Mouse (Mus musculus): ENCODE results near the gene Stk39.

Stk39 gene

DNA sequence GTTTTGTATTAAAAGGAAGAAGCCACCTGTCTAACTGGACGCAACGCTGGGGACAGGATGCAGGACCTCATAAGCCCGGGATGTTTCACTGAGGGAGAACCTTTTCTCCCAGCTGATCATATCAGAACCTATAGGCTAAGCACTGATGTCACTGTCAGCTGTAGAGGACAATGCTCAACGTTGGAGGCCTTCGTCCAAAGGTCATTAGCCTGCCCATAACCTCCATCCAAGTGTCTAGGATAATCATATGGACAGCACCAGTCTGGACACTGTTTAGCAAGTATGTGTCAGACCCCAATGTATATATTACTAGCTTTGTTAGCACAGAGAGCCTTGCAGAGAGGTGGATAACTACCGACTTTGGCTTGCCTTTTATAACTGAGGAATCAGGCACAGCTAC is 51.8 kb downstream of the Stk39 start:
- DNase-seq (ENCODE audit: low read depth): no peak

DNA sequence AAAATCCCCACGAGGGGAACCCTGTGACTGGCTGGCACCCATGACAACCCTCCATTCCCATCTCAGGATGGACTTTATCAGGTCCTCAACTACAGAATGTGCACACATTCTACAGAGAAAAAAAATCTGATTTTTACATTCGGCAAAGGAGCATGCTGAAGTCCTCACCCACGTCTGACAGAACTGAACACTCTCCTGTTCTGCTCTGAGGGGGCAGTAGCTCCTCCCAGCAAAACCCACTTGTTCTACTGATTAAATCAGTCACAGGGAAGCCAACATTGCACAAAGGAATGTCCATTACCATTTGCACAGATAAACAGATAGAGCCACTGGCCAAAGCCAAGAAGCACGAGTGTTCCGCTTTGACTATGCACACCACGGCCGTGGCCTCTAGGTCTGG is 52.3 kb downstream of the Stk39 start:
- DNase-seq (ENCODE audit: low read depth): no peak

DNA sequence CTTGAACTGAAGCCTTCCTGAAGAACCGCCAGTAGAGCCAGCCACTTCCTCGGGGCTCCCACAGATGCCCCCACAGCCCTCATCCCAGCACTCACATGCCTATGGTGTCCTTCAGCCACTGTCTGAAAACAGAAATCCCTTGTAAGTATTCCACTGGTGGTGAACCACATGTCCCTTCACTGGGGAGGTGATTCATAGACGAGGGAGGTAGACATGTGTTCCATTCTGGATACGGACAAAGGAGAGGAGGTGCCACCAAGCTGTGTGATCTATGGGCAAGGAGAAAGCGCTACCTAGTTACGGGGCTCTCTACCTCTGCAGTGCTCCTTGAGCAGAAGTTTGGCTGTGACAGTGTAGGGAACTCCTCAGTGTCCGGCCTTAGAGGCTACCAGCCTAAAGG is 52.9 kb downstream of the Stk39 start:
- no peak for DNase-seq (ENCODE audit: low read depth)

DNA sequence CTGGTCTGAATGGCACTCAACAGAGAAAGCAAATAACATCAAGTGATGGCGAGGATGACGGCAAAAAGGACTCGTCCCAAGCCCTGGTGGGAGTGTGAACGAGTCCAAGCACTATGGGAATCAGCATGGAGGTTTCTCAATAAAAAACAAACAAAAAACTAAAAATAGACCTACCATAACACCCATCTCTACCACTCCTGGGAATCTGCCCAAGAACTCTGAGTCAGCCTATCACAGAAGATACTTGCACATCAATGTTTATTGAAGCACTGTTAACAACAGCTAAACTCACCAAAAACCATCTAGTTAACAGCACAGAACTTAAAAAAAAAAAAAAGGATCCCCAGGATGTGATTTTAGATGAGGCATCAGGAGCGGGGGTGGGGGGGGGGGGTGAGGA is 55.0 kb downstream of the Stk39 start:
- DNase-seq (ENCODE audit: low read depth): peak; percentile 90

DNA sequence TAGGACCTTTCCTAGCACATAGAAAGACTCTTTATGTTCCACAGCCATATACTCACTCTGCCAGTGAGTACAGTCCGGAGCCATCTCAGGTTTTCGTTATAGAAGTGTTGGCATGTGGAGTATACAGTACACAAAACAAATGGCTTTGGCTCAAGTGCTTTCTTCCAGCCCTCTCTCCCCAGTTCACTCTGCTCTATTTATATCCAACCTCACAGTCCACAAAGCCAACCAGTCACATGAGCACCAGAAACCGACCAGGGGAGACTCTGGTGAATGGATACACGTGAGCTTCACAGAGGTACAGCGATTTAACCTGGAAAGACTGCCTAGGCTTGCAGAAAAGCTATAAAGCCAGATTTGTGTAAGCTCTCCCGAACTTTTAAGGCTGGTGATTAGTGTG is 56.4 kb downstream of the Stk39 start:
- no peak for DNase-seq (ENCODE audit: low read depth)

DNA sequence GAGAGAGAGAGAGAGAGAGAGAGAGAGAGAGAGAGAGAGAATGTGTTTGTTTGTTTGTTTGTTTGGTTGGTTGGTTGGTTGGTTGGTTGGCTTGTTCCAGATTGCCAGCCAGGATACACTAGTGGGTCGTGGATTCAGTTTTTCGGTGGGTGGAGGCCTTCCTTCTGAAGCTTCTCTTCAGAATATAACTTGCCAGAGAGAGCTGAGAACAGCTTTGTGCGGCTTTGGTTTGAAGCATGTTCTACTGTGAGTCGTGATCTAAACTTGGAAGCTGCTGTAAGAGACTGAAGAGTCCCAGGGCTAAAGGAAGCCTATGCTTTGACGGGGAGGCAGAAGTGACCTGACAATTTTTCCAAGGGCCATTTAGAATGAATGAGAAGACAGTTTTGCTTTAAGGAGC is 59.9 kb downstream of the Stk39 start:
- peak; percentile 41 for DNase-seq (ENCODE audit: low read depth)

DNA sequence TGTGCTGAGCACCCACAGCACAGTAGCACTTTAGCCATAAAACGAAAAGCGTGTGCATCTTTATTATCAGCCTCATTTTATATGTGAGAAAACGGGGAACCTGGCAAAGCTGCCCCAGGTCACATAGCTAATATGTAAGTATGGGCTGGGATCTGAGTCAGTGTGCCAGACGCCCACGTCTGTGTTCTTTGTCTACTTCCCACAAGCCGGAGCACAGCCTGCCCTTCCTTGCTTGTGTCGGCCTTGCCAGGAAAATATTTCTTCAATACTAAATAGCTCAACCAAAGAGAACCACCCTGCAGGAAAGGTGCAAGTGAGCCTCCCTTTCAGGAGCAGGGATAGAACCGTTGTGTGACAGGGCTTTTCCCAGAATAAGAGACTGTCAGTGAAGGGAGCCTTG is 60.9 kb downstream of the Stk39 start:
- DNase-seq (ENCODE audit: low read depth): no peak

DNA sequence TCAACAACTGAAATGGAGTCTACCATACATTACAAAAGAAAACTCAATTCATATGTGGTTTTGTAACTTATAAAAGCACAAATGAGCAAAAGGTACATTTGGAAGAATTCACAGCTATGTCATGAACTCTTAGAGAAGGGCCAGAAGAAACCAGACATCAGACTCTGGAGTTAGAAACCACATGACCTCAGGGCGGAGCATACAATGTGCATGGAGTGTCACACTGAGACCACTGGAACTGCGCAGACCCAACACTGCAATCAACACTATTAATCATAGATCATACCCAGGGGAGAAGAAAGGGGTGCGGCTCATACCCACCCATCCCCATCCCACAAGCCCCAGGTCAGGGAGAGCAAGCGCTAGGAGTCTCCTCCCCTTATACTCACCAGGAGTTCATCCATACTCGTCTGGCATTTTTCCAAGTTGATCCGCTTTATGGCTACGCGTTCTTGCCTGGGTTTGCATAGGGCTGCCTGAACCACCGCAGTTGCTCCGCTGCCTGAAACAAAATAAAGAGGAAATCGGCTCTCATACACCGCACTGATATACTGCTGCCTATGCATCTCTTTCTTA is 62.3 kb downstream of the Stk39 start:
- DNase-seq (ENCODE audit: low read depth): no peak

DNA sequence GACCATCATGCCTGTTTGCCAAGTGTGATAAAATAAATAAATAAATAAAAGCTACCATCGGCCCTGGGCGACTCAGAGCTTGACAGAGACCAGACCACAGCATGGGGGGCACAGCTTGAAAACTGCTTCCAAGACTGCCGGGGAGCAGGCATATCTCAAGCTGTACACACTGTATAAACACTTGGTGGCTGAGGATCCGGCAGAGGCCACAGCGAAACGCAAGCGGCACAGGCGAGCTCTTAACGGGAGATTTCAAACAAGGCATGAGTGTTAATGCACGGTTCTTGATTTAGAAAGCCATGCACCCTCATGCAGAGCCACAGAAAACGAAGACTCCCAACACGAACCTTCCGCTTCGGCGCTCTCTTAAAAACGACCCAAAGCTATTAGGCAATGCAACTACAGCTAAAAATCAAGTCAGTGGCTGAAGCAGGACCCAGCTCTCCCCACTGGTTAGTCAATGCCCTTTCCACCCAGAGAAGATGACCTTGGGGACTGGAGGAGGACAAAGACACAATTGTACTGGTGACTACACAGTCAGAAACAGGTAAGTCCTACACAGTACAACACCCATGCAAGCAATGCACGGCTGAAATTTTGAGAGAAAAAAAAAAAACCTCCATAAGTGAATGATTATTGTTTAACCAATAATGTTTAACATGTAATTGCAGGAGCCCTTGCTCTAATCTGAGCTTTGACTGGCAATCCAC is 63.6 kb downstream of the Stk39 start:
- DNase-seq (ENCODE audit: low read depth): no peak

DNA sequence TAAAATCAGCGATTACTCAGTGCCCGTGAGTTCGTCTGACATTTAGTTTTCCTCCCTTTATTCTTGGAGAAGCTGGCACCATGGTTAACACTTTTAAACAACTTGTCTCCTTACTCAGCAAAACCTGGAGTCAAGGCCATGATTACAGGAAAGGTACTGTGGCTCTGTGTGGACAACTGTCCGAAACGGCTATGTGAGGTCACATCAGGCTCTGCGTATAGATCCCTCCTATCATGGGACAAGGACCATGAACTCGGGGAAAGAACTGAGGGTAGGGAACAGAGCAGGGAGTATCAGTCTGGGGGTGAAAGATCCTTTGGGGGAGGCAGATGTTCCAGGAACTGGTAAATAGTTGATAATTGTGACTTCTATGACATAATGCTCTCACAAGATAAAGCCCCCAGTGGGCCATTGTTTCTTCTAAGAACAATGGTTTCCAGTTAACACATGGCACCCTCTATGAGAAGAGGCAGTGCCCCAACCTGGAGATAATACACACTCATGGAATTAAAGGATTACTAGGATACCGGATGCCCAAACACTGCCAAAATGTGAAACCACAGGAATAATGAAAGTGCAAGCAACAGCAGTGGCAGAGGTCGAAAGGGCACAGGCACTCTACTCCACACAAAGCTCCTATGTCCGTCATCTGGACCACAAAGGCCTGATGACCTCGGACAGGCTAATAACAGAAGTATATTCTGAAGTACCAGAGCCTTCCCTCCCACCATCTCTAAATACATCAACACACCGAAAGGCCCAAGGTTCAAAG is 64.7 kb downstream of the Stk39 start:
- no peak for DNase-seq (ENCODE audit: low read depth)

DNA sequence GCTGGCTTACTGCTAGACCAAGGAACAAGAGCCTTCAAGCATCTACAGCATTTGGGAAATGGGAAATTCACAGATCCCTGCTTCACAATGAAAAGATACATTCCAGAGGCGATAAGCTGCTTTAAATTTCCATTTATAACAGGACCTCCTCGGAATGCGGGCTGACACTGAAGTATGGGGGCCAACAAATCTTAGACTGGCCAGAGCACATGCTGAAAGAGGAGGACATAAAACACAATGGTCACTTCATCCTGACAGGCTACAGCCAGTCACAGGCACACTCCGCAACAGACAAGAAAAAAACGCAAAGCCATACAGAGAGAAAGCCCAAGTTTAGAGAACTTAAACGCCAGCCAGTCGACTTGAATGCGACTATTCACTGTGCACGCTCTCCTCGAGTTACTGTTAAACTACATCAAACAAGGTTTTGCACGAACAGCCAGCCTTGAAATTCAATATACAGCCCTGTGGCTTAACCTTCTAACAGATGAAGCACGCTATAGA is 65.4 kb downstream of the Stk39 start:
- DNase-seq (ENCODE audit: low read depth): no peak

DNA sequence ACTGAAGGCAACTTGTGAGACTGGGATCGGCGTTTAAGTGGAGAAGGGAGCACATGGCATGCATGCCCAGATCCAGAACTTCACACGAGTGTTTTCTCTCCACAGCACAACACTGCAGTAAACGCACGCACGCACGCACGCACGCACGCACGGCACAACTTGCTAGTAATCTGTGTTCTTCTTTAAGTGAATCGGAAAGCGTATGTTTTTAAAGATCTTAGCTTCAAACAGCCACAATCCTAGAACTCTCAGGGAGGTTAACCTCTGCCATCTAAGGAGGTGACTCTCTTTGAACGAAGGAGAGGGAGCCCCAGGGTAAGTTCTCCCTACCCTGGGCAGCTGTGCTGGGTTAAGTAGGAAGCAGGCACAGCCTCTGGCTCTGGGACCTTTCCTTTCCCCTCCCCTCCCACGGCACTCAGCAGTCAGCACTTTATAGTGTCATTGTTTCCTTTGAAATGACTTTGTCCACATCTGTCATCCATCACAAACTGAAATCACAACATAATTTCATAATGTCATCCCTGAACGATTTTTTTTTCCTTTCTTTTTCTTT is 66.8 kb downstream of the Stk39 start:
- DNase-seq (ENCODE audit: low read depth): no peak

DNA sequence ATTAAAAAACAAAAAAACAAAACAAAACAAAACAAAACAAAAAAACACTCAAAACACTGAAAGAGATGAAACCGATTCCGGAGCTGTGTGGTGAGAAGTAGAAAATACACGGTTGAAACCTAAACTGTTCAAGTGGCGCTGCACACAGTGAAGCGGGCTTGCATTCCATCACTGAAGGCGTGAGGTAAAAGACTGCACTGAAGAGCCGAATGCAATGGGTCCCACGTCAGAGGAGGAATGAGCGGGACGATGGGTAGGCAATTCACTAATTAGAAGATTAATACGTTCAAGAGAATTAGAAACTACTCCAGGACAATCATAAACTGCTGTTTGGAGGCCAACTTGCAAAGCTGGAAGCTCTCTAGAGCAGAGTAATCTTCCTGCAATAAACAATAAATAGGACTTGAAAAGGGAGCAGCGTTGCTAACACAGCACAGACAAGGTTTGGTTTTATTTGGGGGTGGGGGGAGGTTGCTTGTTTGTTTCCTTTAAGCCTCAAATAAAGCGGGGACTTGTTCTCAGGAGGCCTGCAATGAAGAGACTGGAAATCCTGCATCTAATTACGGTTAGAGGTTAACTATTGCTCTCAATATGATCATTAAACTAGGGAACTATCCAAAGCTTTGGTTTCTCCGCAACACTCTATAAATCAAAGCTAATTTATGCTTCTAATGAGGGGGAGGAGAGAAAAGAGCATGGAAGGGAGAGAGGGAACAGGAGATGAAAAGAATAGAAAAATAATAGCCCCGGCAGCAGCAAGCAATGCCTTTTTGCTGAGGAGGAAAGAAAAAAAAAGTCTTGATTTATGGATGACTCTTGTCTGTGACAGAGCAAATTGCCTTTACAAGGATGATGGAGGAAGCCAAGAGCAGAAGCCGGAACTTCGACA is 67.5 kb downstream of the Stk39 start:
- no peak for DNase-seq (ENCODE audit: low read depth)

DNA sequence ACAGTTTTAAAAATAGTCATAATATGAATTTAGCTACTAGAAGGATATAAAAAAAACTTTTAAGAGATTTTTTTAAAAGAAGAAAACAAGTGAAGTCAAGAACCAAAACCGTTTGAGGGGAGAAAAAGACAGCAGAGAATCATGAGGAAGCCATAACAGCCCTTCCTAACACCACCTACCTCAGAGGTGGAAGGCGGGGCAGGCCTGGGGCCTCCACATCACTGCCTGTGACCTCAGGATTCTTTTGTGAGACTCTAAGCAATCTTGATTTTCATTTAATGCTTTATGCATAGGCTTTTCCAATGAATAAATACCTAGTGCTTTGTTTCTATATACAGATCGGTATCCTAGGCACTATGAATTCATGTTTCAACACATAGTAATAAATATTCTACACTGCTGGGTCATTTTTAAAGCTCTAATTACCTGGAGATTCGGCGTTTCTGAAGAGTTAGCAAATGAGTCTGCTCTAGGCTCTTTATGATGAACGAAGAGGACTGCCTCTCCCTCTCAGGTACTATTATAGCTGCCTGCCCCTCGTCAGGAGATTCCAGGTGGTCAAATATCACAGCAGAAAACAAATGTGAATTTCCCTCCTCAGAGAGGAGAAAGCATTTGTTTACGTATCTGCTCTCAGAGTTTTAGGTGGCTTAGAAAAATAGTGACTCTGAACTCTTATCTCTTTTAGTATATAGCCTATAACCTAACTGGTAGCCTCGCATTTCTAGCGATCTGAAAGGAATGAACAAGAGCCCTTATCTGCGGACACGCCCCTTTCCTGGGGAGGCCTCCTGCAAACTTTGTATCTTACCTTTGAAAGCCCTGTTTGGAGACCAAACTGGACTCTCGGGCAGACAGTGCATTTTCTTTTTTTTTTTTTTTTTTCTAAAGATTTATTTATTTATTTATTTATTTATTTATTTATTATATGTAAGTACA is 78.2 kb downstream of the Stk39 start:
- DNase-seq (ENCODE audit: low read depth): no peak

DNA sequence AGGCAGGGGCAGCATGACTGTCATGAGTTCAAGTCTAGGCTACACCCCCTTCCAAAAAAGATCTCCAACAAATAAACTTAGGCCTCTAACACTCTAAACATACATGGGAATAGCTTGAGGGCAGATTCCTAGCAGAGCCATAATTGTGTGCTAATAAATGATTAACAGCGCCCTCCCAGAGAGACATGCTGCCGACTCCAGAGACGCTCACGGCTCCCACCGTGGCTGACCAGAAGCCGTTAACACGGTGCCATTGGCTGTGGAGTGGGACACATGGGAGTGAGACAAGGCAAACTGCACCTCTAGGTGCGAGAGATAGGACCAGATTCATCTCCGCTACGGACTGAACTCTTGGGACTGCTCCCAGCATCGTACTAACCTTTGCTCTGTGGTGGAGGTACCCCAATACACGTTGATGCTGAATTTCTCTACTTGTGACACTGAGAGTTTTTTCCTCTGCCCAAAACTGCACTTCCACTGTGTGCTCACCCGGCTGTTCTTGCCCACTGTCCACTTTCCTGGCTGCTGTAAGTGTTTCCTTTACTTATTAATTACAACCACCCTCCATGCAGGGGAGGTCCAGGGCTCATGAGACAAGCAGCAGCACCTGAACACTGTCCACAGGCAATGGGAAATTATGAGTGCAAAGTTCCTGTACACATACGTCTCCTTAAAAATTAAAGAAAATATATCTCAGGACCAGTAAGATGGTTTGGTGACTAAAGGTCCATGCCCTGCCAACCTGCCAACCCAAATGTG is 84.1 kb downstream of the Stk39 start:
- no peak for DNase-seq (ENCODE audit: low read depth)

DNA sequence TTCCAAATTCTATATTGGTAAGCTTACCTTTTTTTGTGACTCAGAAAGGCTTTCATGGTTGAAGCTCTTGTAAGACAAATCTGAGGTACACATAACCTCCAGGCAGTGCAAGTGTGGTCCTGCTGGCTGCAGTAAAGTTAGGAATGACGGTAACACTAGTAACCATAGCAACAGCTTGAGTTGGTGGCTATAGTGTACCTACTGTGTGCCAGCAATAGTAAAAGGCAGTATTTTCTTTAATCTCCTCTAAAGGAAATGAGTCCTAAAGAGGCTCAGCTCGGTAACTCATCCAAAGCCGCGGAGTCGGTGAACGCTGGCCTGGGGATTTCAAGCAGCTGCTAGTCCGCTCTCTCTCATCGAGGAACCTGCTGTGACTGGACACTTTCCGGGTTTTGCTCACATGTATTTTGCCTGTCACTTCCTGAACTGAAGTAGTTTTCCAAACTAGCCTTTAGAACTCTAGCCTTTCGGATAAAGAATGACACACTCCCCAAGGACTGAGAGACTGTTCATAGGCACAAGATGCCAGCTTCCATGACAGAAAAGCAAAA is 85.7 kb downstream of the Stk39 start:
- DNase-seq (ENCODE audit: low read depth): no peak

DNA sequence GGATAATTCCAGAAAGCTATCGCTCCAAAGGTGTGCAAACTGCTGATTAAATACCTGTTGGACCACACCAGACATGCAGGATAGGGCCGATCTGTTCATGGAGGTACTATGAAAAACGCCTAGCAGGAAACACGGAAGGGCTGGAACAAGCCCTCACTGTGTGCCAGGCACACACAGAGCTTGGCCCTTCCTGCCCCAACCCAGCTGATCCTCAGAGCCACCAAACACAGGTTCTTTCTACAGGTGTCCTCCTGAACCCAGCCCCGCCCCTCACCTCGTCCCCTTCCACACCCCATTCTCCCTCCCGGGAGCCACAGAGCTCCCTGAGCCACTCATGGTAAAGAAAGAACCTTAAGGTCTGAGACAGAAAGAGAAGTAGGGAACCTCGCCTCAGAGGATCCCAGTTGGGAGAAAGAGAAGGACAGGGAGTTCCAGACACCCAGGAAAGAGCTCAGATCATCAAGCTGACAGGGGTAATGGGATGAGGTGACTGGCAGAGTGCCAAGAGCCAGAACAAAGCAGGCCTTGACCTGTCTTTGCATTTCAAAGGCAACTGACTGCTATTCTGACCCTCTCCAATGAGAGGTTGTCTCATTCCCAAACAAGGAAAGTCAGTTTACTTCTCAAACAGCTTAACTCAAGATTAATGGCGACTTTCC is 86.3 kb downstream of the Stk39 start:
- no peak for DNase-seq (ENCODE audit: low read depth)

DNA sequence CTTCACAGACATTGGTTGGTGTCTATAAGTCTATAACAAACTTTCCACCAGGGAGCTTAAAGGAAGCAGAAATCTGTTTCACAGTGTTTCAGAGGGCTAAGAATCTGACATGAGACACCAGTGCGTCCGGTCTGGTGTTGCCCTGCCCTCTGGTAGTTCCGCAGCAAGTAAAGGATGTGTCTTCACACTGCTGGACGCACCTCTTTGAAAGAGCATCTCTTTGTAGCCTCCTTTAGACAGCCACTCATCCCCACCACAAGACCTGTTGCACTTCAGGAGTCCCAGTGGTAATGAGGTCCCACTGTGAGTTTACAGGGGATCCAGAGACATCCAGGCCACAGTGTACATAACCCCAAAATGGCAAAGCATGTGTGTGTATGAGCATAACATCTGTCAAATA is 88.1 kb downstream of the Stk39 start:
- DNase-seq (ENCODE audit: low read depth): no peak

DNA sequence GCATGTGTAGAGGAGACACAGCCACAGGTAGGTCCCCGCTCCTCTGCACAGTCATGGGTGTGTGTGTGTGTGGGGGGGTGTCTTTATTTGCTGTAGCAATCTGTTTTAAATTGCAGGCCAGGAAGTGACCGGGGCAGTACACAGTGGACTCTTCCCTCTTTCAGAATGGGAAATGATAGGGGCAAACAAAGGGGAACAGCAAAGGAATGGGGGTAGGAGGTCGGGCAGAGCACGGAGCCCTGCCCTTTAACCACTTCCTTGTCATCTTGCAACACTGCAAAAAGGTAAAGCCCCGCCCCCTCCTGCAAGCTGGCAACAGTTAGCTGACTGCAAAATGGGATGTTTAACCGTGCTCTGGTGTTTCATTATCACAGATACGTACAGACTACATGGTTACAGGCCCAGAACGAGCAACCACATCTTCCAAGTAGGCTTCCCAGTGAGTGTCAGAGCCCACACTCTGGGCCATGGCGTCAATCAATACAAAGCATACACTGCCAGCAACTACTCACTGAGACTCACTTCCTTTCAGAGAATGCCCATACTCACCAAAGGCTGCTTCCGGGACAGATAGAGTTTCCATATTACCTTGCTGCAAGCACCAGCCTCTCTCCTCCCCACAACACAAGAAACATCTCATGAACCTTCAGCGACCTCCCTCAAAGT is 89.5 kb downstream of the Stk39 start:
- no peak for DNase-seq (ENCODE audit: low read depth)

Data from NIH3T3 (cell line).